Mouse (Mus musculus) kidney, embryonic 14.5 days (tissue): Measurements from ENCODE around the gene Tagln3. TPM values are rescaled to one million over a fixed set of nuclear protein-coding genes. Genes with fewer than 3 reads are reported as not detected.

Experiments used
- ATAC-seq: fragments of 200-750 bp; cut with Nextera tagmentation; 2 replicates; pipeline ENCODE4 v1.8.0; 2017; ENCODE audit warnings: moderate number of reproducible peaks, mild to moderate bottlenecking, moderate TSS enrichment, moderate library complexity; ENCODE audit not compliant: low FRiP score, low TSS enrichment
- H3K27ac ChIP-seq: fragments of 300-500 bp; sonication (generic); 2 replicates; pipeline ENCODE4 v1.5.1; 2014; ENCODE audit warnings: low read depth, mild to moderate bottlenecking, low read length, moderate library complexity, mixed read lengths
- H3K27me3 ChIP-seq: fragments of 300-500 bp; sonication (generic); 2 replicates; pipeline ENCODE4 v1.6.1; 2014; ENCODE audit warnings: mild to moderate bottlenecking, low read length; ENCODE audit not compliant: control insufficient read depth, insufficient read depth
- H3K36me3 ChIP-seq: fragments of 300-500 bp; sonication (generic); 2 replicates; pipeline ENCODE4 v1.6.1; 2014; ENCODE audit warnings: low read length, mixed read lengths; ENCODE audit not compliant: control insufficient read depth, insufficient read depth
- H3K4me1 ChIP-seq: fragments of 300-500 bp; sonication (generic); 2 replicates; pipeline ENCODE4 v1.6.1; 2014; ENCODE audit warnings: low read length, mixed read lengths; ENCODE audit not compliant: control insufficient read depth, insufficient read depth
- H3K4me2 ChIP-seq: fragments of 300-500 bp; sonication (generic); replicated peaks from 2 replicates; pipeline ENCODE4 v1.6.1; 2014; ENCODE audit warnings: low read depth, mild to moderate bottlenecking, low read length
- H3K4me3 ChIP-seq: fragments of 300-500 bp; sonication (generic); 2 replicates; pipeline ENCODE4 v1.5.1; 2014; ENCODE audit warnings: mild to moderate bottlenecking, low read length
- H3K9ac ChIP-seq: fragments of 300-500 bp; sonication (generic); 2 replicates; pipeline ENCODE4 v1.6.1; 2014; ENCODE audit warnings: low read depth, mild to moderate bottlenecking, low read length, moderate library complexity
- H3K9me3 ChIP-seq: fragments of 300-500 bp; sonication (generic); 2 replicates; pipeline ENCODE4 v1.6.1; 2016; ENCODE audit warnings: low read length; ENCODE audit not compliant: control insufficient read depth
- WGBS: fragments of 180-500 bp; shearing (Covaris S2); extraction: QIAGEN DNeasy Blood & Tissue Kit; methylation state at CpG from one replicate; pipeline ENCODE4 v1.1.7; 2014; 5-methylcytosine and 5-hydroxymethylcytosine counted together
- polyA plus RNA-seq: library from polyadenylated mRNA; unstranded; fragments of >200 nt; fragmentation: Nextera tagmentation; extraction: Ambion mirVana; gene quantifications from 2 replicates; pipeline ENCODE4 v1.2.1, GENCODE M21; 2014

The Tagln3 gene
- polyA plus RNA-seq, 1 experiment from 2014 or later, result 8.5 TPM

- Histone ChIP-seq H3K4me2 (no peak overlapping the region), H3K4me1 (no peaks in the 10 kb centered on the region), H3K9me3 (no peaks in the 10 kb centered on the region), H3K27me3 (no peaks in the 10 kb centered on the region), H3K36me3 (no peaks in the 10 kb centered on the region), H3K27ac (no peak overlapping the region), H3K4me3 (no peak overlapping the region), H3K9ac (no peak overlapping the region; the same call in 1 of the 2 replicates)
- WGBS, result 76% methylated on average over 7 of the region's 7 CpGs
- ATAC-seq, result peak; percentile 75
Observed at GRCm38 (mm10) chr16:45711263-45711662, 13.1 kb downstream of the Tagln3 start.

DNA sequence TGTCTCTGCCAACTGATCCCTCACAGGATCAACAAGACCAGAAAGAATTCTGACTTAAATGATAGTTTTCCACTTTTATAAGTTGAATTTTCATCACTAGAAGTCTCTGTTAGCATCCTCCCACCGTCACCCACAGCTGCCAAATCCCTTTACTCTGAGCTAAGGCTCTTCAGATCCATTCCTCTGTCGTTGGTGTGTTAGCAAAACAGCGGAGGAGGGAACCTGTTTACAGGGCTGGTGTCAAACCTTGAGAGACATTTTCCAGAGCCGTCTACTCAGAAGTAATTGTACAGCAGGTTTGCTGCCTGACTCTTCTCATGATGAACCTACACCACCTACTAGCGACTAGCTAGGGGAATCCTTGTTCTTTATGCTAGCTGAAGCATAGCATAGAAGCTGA, 25.1 kb downstream of the Tagln3 start:
- no peak overlapping the region for H3K4me3 ChIP-seq
- no peaks in the 10 kb centered on the region for H3K9me3 ChIP-seq
- H3K9ac ChIP-seq, result no peak overlapping the region
- H3K27ac ChIP-seq, result no peak overlapping the region
- no peaks in the 10 kb centered on the region for H3K36me3 ChIP-seq
- no peak for ATAC-seq
- H3K4me2 ChIP-seq, result no peak overlapping the region
- WGBS, result 76% methylated on average over 5 of the region's 5 CpGs
- H3K27me3 ChIP-seq, result no peaks in the 10 kb centered on the region
- no peaks in the 10 kb centered on the region for H3K4me1 ChIP-seq

DNA sequence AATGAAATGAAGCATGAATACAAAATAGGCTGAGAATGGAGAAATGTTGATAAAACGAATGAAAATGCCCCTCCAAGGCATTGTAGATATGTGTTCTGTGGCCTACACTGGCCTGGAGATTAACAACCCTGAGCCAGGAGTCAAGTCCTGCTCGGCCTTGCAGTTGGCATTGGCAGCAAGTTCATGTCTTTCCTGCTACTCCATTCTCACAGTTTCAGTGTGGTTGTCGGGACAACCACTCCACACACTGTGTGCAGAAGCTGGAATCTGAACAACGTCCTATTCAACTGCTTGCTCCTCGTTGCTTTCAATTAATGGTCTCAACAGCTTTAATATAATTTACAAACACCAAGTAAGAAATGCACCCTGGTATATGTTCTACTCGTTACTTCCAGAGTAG, 26.4 kb downstream of the Tagln3 start:
- Histone ChIP-seq H3K4me2 (no peak overlapping the region), H3K9ac (no peak overlapping the region), H3K9me3 (no peaks in the 10 kb centered on the region), H3K27ac (no peak overlapping the region), H3K27me3 (no peaks in the 10 kb centered on the region), H3K4me3 (no peak overlapping the region), H3K36me3 (no peaks in the 10 kb centered on the region), H3K4me1 (no peaks in the 10 kb centered on the region)
- ATAC-seq, result no peak
- 83% methylated on average over 6 of the region's 6 CpGs for WGBS

- 80% methylated on average over 9 of the region's 9 CpGs for WGBS
- no peaks in the 10 kb centered on the region for H3K27me3 ChIP-seq
- ATAC-seq, result no peak
- no peaks in the 10 kb centered on the region for H3K4me1 ChIP-seq
- no peak overlapping the region for H3K27ac ChIP-seq
- H3K36me3 ChIP-seq, result no peaks in the 10 kb centered on the region
- H3K4me2 ChIP-seq, result no peak overlapping the region
- no peaks in the 10 kb centered on the region for H3K9me3 ChIP-seq
- H3K9ac ChIP-seq, result no peak overlapping the region
- no peak overlapping the region for H3K4me3 ChIP-seq
Observed at GRCm38 (mm10) chr16:45695445-45696160, 28.8 kb downstream of the Tagln3 start.

GRCm38 (mm10) chr16:45693558-45693957, 30.9 kb downstream of the Tagln3 start, which contains the start of gene Tmprss7:
Gene Tmprss7 (minus strand): TSS chr16:45693658.
- WGBS, result 68% methylated on average over 10 of the region's 10 CpGs
- H3K36me3 ChIP-seq, result no peaks in the 10 kb centered on the region
- H3K9me3 ChIP-seq, result no peaks in the 10 kb centered on the region

GRCm38 (mm10) chr16:45692851-45693250, 31.6 kb downstream of the Tagln3 start:
- H3K27me3 ChIP-seq, result no peaks in the 10 kb centered on the region
- no peak overlapping the region for H3K4me3 ChIP-seq
- WGBS, result 69% methylated on average over 3 of the region's 3 CpGs
- no peak for ATAC-seq
- no peak overlapping the region for H3K9ac ChIP-seq
- no peak overlapping the region for H3K27ac ChIP-seq
- 0 out of 2 replicates have a peak, but pooled peaks cover 2% of the 10 kb centered on the region for H3K4me1 ChIP-seq
- H3K4me2 ChIP-seq, result no peak overlapping the region
- H3K9me3 ChIP-seq, result no peaks in the 10 kb centered on the region
- H3K36me3 ChIP-seq, result no peaks in the 10 kb centered on the region

More at GRCm38 (mm10) chr16:45693558-45693957, 30.9 kb downstream of the Tagln3 start, which contains the start of gene Tmprss7:
- Histone ChIP-seq H3K27me3 (no peaks in the 10 kb centered on the region), H3K27ac (no peak within 1 kb of the TSS), H3K4me3 (no peak within 1 kb of the TSS), H3K9ac (no peak within 1 kb of the TSS), H3K4me2 (no peak within 1 kb of the TSS), H3K4me1 (0 out of 2 replicates have a peak, but pooled peaks cover 2% of the 10 kb centered on the region)
- no peak for ATAC-seq

GRCm38 (mm10) chr16:45690178-45690577, 34.2 kb downstream of the Tagln3 start:
- Histone ChIP-seq H3K27me3 (no peaks in the 10 kb centered on the region), H3K4me3 (no peak overlapping the region), H3K9ac (no peak overlapping the region), H3K36me3 (no peaks in the 10 kb centered on the region), H3K4me1 (0 out of 2 replicates have a peak, but pooled peaks cover 2% of the 10 kb centered on the region), H3K4me2 (no peak overlapping the region), H3K9me3 (no peaks in the 10 kb centered on the region), H3K27ac (no peak overlapping the region)
- ATAC-seq, result no peak
- 25% methylated on average over 4 of the region's 4 CpGs for WGBS

GRCm38 (mm10) chr16:45686833-45687232, 37.6 kb downstream of the Tagln3 start:
- H3K9me3 ChIP-seq, result no peaks in the 10 kb centered on the region
- H3K27me3 ChIP-seq, result no peaks in the 10 kb centered on the region
- 74% methylated on average over 3 of the region's 3 CpGs for WGBS
- ATAC-seq, result no peak
- no peak overlapping the region for H3K4me2 ChIP-seq
- H3K4me1 ChIP-seq, result 0 out of 2 replicates have a peak, but pooled peaks cover 2% of the 10 kb centered on the region
- no peak overlapping the region for H3K4me3 ChIP-seq
- H3K36me3 ChIP-seq, result no peaks in the 10 kb centered on the region
- H3K27ac ChIP-seq, result no peak overlapping the region
- H3K9ac ChIP-seq, result no peak overlapping the region

DNA sequence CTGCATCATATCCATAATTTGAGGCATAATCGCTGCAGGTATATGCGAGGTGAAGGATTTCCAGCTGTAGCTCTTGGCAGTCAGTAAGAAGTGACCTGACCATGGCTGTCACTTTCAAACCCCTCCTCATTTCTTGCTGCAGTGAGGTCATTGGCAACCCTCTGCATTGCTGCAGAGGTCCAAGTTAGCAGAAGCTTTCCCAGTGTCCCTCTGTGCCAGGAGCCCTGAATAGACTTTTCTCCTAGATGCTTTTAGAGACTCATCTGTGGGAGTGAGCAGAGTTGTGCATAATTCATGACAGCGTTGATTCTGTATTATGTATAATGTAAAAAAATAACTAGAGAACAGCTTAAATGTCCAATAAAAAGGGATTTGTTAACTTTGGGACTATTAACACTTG, 39.1 kb downstream of the Tagln3 start:
- Histone ChIP-seq H3K27ac (no peak overlapping the region), H3K9me3 (no peaks in the 10 kb centered on the region), H3K27me3 (no peaks in the 10 kb centered on the region), H3K4me1 (0 out of 2 replicates have a peak, but pooled peaks cover under 1% of the 10 kb centered on the region), H3K36me3 (no peaks in the 10 kb centered on the region), H3K9ac (no peak overlapping the region), H3K4me2 (no peak overlapping the region), H3K4me3 (no peak overlapping the region)
- 64% methylated on average over 3 of the region's 3 CpGs for WGBS
- no peak for ATAC-seq
